Mouse (Mus musculus) bone marrow, adult 2 months (tissue): Measurements from ENCODE around the gene Sdk2.

Experiments
- CTCF ChIP-seq: fragments of 200-500 bp; IDR thresholded peaks from 2 replicates; pipeline ENCODE4 v1.5.1; 2011; ENCODE audit warnings: low read length, control low read depth; ENCODE audit not compliant: control insufficient read depth, insufficient read depth
- POLR2A ChIP-seq: fragments of 200-500 bp; IDR thresholded peaks from 2 replicates; pipeline ENCODE4 v1.6.1; 2011; ENCODE audit warnings: low read depth, mild to moderate bottlenecking, control low read depth, low read length, borderline replicate concordance; ENCODE audit not compliant: control insufficient read depth

DNA sequence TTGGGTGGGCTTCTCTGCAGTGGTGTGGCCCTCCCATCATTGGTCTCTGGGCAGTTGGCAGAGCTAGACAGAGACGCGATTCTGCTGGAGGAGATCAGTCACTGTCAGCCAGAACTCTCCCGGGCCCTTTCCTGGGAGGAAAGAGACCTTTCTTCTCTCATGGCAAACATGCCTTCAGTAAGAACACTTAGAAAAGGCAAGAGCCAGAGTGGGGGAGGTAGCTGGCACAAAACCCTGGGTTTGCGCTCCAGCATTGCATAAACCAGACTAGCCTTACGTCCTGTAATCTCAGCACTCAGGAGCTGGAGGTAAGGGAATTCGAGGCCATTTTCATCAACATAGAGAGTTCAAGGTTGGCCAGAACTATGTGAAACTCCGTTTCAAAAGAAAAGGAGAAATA, 306.4 kb downstream of the Sdk2 start:
- TF ChIP-seq CTCF (no peak), POLR2A (no peak)
